Mouse (Mus musculus) 3T3-L1 (cell line): ENCODE measurements around the gene Mapkap1.
"Not testable (repeated sequence)": the region's sequence is repeated elsewhere in the genome, so short reads cannot be mapped to it uniquely, and the experiment has no call there.

ENCODE experiments used
- DNase-seq: peaks from one replicate; pipeline ENCODE4 v3.0.0-alpha.2; 2015; ENCODE audit warnings: low read depth, low spot score

Mapkap1 gene

GRCm38 (mm10) chr2:34431701-34432372 lies 25.3 kb downstream of the Mapkap1 start:
- DNase-seq: no peak

- not testable (repeated sequence) for DNase-seq
These were observed 26.3 kb downstream of the Mapkap1 start for GRCm38 (mm10) chr2:34432887-34433286.

- no peak for DNase-seq
These were observed 29.8 kb downstream of the Mapkap1 start for GRCm38 (mm10) chr2:34436321-34436720.

- DNase-seq: no peak
These were observed 42.2 kb downstream of the Mapkap1 start for GRCm38 (mm10) chr2:34448756-34449155.

GRCm38 (mm10) chr2:34462490-34462889 lies 55.9 kb downstream of the Mapkap1 start:
- DNase-seq: no peak

- DNase-seq: peak; percentile 79
These were observed 62.1 kb downstream of the Mapkap1 start for GRCm38 (mm10) chr2:34468559-34469141.

GRCm38 (mm10) chr2:34469324-34469723 lies 62.8 kb downstream of the Mapkap1 start:
- DNase-seq: no peak

GRCm38 (mm10) chr2:34473775-34474174 lies 67.2 kb downstream of the Mapkap1 start:
- no peak for DNase-seq

GRCm38 (mm10) chr2:34481401-34481800 lies 74.8 kb downstream of the Mapkap1 start:
- no peak for DNase-seq

- no peak for DNase-seq
These were observed 75.5 kb downstream of the Mapkap1 start for GRCm38 (mm10) chr2:34482102-34482501.

GRCm38 (mm10) chr2:34482531-34482930 lies 76.0 kb downstream of the Mapkap1 start:
- no peak for DNase-seq

- DNase-seq: no peak
These were observed 80.7 kb downstream of the Mapkap1 start for GRCm38 (mm10) chr2:34487281-34487680.

- no peak for DNase-seq
These were observed 97.6 kb downstream of the Mapkap1 start for GRCm38 (mm10) chr2:34503975-34504730.

- DNase-seq: not testable (repeated sequence)
These were observed 99.6 kb downstream of the Mapkap1 start for GRCm38 (mm10) chr2:34506162-34506561.

- DNase-seq: no peak
These were observed 103.3 kb downstream of the Mapkap1 start for GRCm38 (mm10) chr2:34509856-34510255.

GRCm38 (mm10) chr2:34515263-34515662 lies 108.7 kb downstream of the Mapkap1 start:
- DNase-seq: no peak

- DNase-seq: no peak
These were observed 111.5 kb downstream of the Mapkap1 start for GRCm38 (mm10) chr2:34518083-34518482.

GRCm38 (mm10) chr2:34518526-34518925 lies 112.0 kb downstream of the Mapkap1 start:
- no peak for DNase-seq

- peak; percentile 78 for DNase-seq
These were observed 113.0 kb downstream of the Mapkap1 start for GRCm38 (mm10) chr2:34519525-34519924.

- DNase-seq: no peak
These were observed 114.8 kb downstream of the Mapkap1 start for GRCm38 (mm10) chr2:34521384-34521783.

- DNase-seq: peak; percentile 63
These were observed 120.2 kb downstream of the Mapkap1 start for GRCm38 (mm10) chr2:34526527-34527371.

- peak; percentile 69 for DNase-seq
These were observed 121.9 kb downstream of the Mapkap1 start for GRCm38 (mm10) chr2:34528491-34528890.
